Mouse (Mus musculus) liver, embryonic 14.5 days (tissue): ENCODE measurements at regions not wholly inside any gene's neighbourhood (a gene's known extent, or its start where the extent isn't known, plus 50 kb on each side); places are given as distances from the start of the nearest gene placed in this dataset.

Experiments
- ATAC-seq: fragments of 200-750 bp; cut with Nextera tagmentation; 2 replicates; pipeline ENCODE4 v1.8.0; 2017; ENCODE audit warnings: moderate number of reproducible peaks, mild to moderate bottlenecking, moderate library complexity; ENCODE audit not compliant: insufficient read depth
- DNase-seq, 3 experiments: peaks; one replicate each; pipeline ENCODE4 v3.0.0-alpha.2; 2012 to 2013; ENCODE audit warnings: low read depth in 3 of 3, low spot score in 3 of 3
- H3K27ac ChIP-seq: fragments of 300-500 bp; sonication (generic); 2 replicates; pipeline ENCODE4 v1.5.1; 2014; ENCODE audit warnings: moderate library complexity, mild to moderate bottlenecking, control low read depth, inconsistent platforms
- H3K27me3 ChIP-seq: fragments of 300-500 bp; sonication (generic); 2 replicates; pipeline ENCODE4 v1.6.1; 2014; ENCODE audit warnings: mild to moderate bottlenecking, low read length, moderate library complexity; ENCODE audit not compliant: control insufficient read depth, insufficient read depth
- H3K36me3 ChIP-seq: fragments of 300-500 bp; sonication (generic); replicated peaks from 2 replicates; pipeline ENCODE4 v1.6.1; 2014; ENCODE audit warnings: low read depth; ENCODE audit not compliant: control insufficient read depth, insufficient read depth
- H3K4me1 ChIP-seq, 2 experiments: fragments of 200-500 bp in 1 of 2; fragments of 300-500 bp in 1 of 2; sonication (generic) in 1 of 2; replicated peaks; 2 replicates each; pipeline ENCODE4 v1.6.1; 2012 to 2014; ENCODE audit warnings: antibody characterized with exemption in 1 of 2, inconsistent platforms in 1 of 2, low read length in 1 of 2; ENCODE audit not compliant: control insufficient read depth in 2 of 2, insufficient read depth in 2 of 2
- H3K4me2 ChIP-seq: fragments of 300-500 bp; sonication (generic); 2 replicates; pipeline ENCODE4 v1.6.1; 2014; ENCODE audit warnings: low read depth, mild to moderate bottlenecking, control low read depth, moderate library complexity
- H3K4me3 ChIP-seq, 2 experiments: fragments of 200-500 bp in 1 of 2; fragments of 300-500 bp in 1 of 2; sonication (generic) in 1 of 2; 2 replicates each; pipeline ENCODE4 v1.5.1; 2012 to 2014; ENCODE audit warnings: low read depth in 2 of 2, low read length in 2 of 2, mild to moderate bottlenecking in 2 of 2, control low read depth in 1 of 2, inconsistent platforms in 1 of 2, moderate library complexity in 1 of 2; ENCODE audit not compliant: insufficient read depth in 1 of 2
- H3K9ac ChIP-seq: fragments of 300-500 bp; sonication (generic); replicated peaks from 2 replicates; pipeline ENCODE4 v1.6.1; 2014; ENCODE audit warnings: mild to moderate bottlenecking, control low read depth, moderate library complexity
- H3K9me3 ChIP-seq: fragments of 300-500 bp; sonication (generic); 2 replicates; pipeline ENCODE4 v1.6.1; 2016; ENCODE audit warnings: low read length, mixed read lengths; ENCODE audit not compliant: control insufficient read depth
- CTCF ChIP-seq: IDR thresholded peaks from 2 replicates; pipeline ENCODE4 v1.5.1; 2016; ENCODE audit warnings: antibody characterized with exemption, low read depth, control low read depth
- EP300 ChIP-seq: IDR thresholded peaks from 2 replicates; pipeline ENCODE4 v1.6.1; 2016; ENCODE audit warnings: antibody characterized with exemption, low read depth
- WGBS: fragments of 180-500 bp; shearing (Covaris S2); extraction: QIAGEN DNeasy Blood & Tissue Kit; methylation state at CpG from one replicate; pipeline ENCODE4 v1.1.7; 2014; ENCODE audit not compliant: insufficient replicate concordance; 5-methylcytosine and 5-hydroxymethylcytosine counted together

- no peak overlapping the region for H3K4me3 ChIP-seq
- ATAC-seq = no peak
- WGBS = 46% methylated on average over 6 of the region's 6 CpGs
These were observed 244.7 kb upstream of the Tenm4 start for GRCm38 (mm10) chr7:95926119-95927039.

DNA sequence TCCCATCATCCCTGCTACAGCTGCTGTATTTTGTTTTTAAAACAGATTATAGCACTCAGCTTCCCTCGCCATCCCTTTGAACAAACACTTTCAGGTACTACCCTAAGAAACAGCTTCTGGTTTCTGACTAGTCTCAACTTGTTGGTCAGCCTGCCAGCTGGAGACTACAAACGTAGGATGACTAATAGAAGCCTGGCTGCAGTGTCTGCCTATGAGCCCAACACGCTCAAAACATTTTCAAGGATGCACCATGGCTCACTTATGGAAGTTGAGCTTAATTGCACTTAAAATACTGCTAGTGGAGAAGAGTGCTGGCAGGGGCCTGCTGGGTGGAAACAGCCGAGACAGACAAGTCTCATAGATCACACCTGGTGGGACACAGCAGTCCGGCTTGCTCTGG lies 234.4 kb upstream of the Tenm4 start:
- no peaks in the 10 kb centered on the region for H3K4me1 ChIP-seq
- no peaks in the 10 kb centered on the region for H3K36me3 ChIP-seq
- no peak for DNase-seq
- no peak overlapping the region for H3K9ac ChIP-seq
- no peak for ATAC-seq
- no peak overlapping the region for H3K4me3 ChIP-seq
- no peaks in the 10 kb centered on the region for H3K27me3 ChIP-seq
- TF ChIP-seq EP300 = no peak
- no peak for TF ChIP-seq CTCF
- H3K9me3 ChIP-seq = no peaks in the 10 kb centered on the region
- no peak overlapping the region for H3K4me2 ChIP-seq
- H3K27ac ChIP-seq = no peak overlapping the region
- WGBS = 62% methylated on average over 5 of the region's 5 CpGs

More at GRCm38 (mm10) chr7:95926119-95927039, 244.7 kb upstream of the Tenm4 start:
- H3K27ac ChIP-seq = no peak overlapping the region
- no peaks in the 10 kb centered on the region for H3K27me3 ChIP-seq
- H3K9ac ChIP-seq = no peak overlapping the region
- DNase-seq = no peak
- no peak for TF ChIP-seq CTCF
- TF ChIP-seq EP300 = no peak
- H3K36me3 ChIP-seq = no peaks in the 10 kb centered on the region
- H3K4me1 ChIP-seq = peaks cover 0 to 3% of the 10 kb centered on the region in 2 experiments; a peak in 2 of 4 replicates
- no peaks in the 10 kb centered on the region for H3K9me3 ChIP-seq
- H3K4me2 ChIP-seq = no peak overlapping the region

DNA sequence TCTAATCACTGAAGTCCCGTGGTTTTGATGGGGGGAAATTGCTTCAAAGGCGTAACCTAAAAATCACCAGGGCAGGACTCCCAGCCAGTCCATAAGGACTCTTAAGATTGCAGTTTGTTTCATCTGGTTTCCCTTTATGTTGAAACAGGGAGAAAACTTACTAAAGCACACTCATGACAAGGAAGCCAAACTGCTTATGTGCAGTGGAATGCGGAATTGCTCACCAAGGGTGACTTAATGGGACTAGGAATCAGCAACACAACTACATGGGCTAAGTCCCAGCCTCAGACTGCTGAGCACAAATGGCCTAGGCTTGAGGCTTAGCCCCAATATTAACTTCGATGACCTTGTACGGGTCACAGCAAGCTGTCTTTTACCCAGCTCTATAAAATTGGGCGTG lies 227.6 kb upstream of the Tenm4 start:
- TF ChIP-seq CTCF (no peak), EP300 (no peak)
- DNase-seq = no peak

DNA sequence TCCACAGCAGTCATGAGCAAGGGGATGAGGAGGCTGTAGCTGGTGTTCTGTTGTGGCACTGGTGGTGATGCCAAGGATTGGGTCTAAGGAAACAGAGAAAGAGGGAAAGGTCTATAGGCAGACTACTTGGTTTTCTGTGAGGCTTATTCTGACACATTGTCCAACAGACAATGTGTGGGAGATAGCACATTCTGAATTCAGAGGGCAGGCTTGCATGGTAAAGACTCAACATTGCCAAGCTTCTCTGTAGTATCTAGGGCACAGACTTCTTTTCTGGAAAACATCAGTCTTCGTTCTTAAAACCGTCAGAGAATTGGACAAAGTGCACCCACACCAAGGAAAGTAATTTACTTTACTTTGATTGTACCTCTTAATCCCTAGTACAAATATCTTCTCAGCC lies 218.7 kb upstream of the Tenm4 start:
- Histone ChIP-seq H3K9me3 (no peaks in the 10 kb centered on the region), H3K27ac (no peak overlapping the region), H3K9ac (no peak overlapping the region), H3K4me2 (no peak overlapping the region), H3K4me1 (no peaks in the 10 kb centered on the region), H3K27me3 (no peaks in the 10 kb centered on the region), H3K4me3 (no peak overlapping the region), H3K36me3 (no peaks in the 10 kb centered on the region)
- TF ChIP-seq EP300 = no peak
- no peak for TF ChIP-seq CTCF
- 56% methylated on average over 2 of the region's 2 CpGs for WGBS
- DNase-seq = no peak
- ATAC-seq = no peak

More for the DNA sequence above, 227.6 kb upstream of the Tenm4 start:
- Histone ChIP-seq H3K4me3 (no peak overlapping the region), H3K9me3 (no peaks in the 10 kb centered on the region), H3K9ac (no peak overlapping the region), H3K27ac (no peak overlapping the region), H3K36me3 (no peaks in the 10 kb centered on the region), H3K4me2 (no peak overlapping the region), H3K27me3 (no peaks in the 10 kb centered on the region), H3K4me1 (no peaks in the 10 kb centered on the region)
- WGBS = 68% methylated on average over 6 of the region's 6 CpGs
- ATAC-seq = no peak

DNA sequence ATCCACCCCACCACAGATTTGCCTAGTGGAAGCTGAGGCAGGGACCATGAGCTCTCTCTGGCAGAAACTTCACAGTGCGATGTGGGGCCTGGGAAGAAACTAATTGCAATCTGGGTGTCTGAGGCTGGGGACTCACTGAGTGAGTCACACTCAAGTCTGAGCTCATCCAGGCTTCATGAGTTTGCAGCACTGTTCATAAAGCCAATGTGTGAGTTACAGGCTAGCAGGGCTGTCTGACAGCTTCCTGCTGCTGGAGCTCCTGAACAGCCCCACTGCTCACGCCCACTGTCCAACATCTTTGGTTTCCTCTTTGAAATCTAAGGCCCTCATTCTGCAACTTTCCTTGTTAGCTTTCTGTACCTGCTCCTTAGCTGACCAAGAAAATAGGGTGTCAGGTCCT lies 216.5 kb upstream of the Tenm4 start:
- H3K27ac ChIP-seq = no peak overlapping the region
- H3K27me3 ChIP-seq = no peaks in the 10 kb centered on the region
- no peak overlapping the region for H3K9ac ChIP-seq
- 48% methylated on average over 2 of the region's 2 CpGs for WGBS
- no peaks in the 10 kb centered on the region for H3K4me1 ChIP-seq
- H3K9me3 ChIP-seq = no peaks in the 10 kb centered on the region
- no peak overlapping the region for H3K4me2 ChIP-seq
- ATAC-seq (no peak), DNase-seq (no peak)
- no peaks in the 10 kb centered on the region for H3K36me3 ChIP-seq
- H3K4me3 ChIP-seq = no peak overlapping the region
- TF ChIP-seq EP300 = no peak
- no peak for TF ChIP-seq CTCF
